Mouse (Mus musculus) neural tube, embryonic 12.5 days (tissue): ENCODE data around the gene Gm10378. TPM values are rescaled to one million over a fixed set of nuclear protein-coding genes. Genes with fewer than 3 reads are reported as not detected.
"Not testable (repeated sequence)": the region's sequence is repeated elsewhere in the genome, so short reads cannot be mapped to it uniquely, and the experiment has no call there.

Source experiments
- ATAC-seq: fragments of 200-750 bp; cut with Nextera tagmentation; 2 replicates; pipeline ENCODE4 v1.8.0; 2017; ENCODE audit warnings: low read depth, mild to moderate bottlenecking, moderate TSS enrichment, moderate library complexity; ENCODE audit not compliant: low FRiP score
- H3K27ac ChIP-seq: fragments of 300-500 bp; sonication (generic); 2 replicates; pipeline ENCODE4 v1.5.1; 2016
- H3K27me3 ChIP-seq: fragments of 300-500 bp; sonication (generic); replicated peaks from 2 replicates; pipeline ENCODE4 v1.6.1; 2016; ENCODE audit warnings: mild to moderate bottlenecking
- H3K36me3 ChIP-seq: fragments of 300-500 bp; sonication (generic); 2 replicates; pipeline ENCODE4 v1.6.1; 2016; ENCODE audit warnings: mild to moderate bottlenecking
- H3K4me1 ChIP-seq: fragments of 300-500 bp; sonication (generic); 2 replicates; pipeline ENCODE4 v1.6.1; 2016
- H3K4me2 ChIP-seq: fragments of 300-500 bp; sonication (generic); replicated peaks from 2 replicates; pipeline ENCODE4 v1.6.1; 2016; ENCODE audit warnings: mild to moderate bottlenecking
- H3K4me3 ChIP-seq: fragments of 300-500 bp; sonication (generic); 2 replicates; pipeline ENCODE4 v1.5.1; 2016
- H3K9ac ChIP-seq: fragments of 300-500 bp; sonication (generic); 2 replicates; pipeline ENCODE4 v1.6.1; 2016; ENCODE audit warnings: mild to moderate bottlenecking
- H3K9me3 ChIP-seq: fragments of 300-500 bp; sonication (generic); 2 replicates; pipeline ENCODE4 v1.6.1; 2016; ENCODE audit warnings: mild to moderate bottlenecking
- WGBS: fragments of 180-500 bp; shearing (Covaris S2); methylation state at CpG from one replicate; pipeline ENCODE4 v1.1.7; 2016; 5-methylcytosine and 5-hydroxymethylcytosine counted together
- microRNA-seq: library from miRNA; unstranded; fragments of <30 nt; microRNA quantifications from one replicate; pipeline ENCODE4, GENCODE M21; 2017
- polyA plus RNA-seq: library from polyadenylated mRNA; unstranded; fragments of >200 nt; fragmentation: Nextera tagmentation; extraction: Ambion mirVana; gene quantifications from 2 replicates; pipeline ENCODE4 v1.2.1, GENCODE M21; 2016

Gene Gm10378
- polyA plus RNA-seq, result not detected in 2 replicates

DNA sequence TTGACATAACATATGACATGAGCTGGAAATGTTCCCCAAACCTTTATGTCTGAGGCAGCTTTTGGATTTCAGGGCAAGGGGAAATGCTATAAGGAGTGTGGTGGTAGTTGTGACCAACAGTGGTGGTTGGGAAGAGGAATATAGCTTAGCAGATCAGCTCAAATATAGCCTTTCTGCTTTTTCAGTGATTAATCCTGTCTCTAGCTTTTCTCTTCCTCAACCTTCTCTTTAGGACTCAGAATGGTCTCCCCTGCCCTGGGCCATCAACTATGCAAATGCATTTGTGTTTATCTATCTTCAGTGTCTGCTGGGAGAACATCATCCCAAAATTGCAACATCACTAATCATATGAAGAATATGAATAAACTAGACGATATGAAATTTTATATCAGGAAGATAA is at the start of gene Gm10378:
Gm10378 (plus strand) TSS at position 301 of the 400 bp plus-strand sequence.
- H3K27me3 ChIP-seq, H3K36me3 ChIP-seq, H3K4me3 ChIP-seq, H3K9ac ChIP-seq, H3K4me2 ChIP-seq, ATAC-seq, H3K9me3 ChIP-seq, H3K27ac ChIP-seq, H3K4me1 ChIP-seq: not testable (repeated sequence)
- WGBS, result no CpG with 5 or more reads among the region's 1 CpGs

DNA sequence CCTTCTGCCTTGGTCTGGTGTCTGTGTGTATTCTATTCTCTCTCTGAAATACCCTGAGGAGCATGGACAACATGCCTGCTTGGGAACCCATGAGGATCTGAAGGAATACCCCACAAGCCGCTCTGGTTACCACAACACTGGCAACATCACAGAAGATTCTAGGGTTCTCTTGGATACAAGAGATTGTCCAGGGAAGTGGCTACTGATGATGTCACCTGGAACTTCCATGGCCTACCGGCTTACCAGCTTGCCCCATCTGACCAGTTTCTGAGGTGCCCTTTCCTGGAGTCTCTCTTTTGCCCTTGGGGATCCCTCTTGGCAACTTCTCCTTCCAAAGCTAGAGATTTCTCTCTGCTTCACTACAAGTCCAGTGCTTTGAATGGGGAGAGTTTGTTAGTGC is 13.9 kb upstream of the Gm10378 start, which contains the start of gene Gm3633:
Gm3633 (minus strand) TSS at position 101 of the 400 bp plus-strand sequence.
- not testable (repeated sequence) for H3K9me3 ChIP-seq, ATAC-seq, H3K36me3 ChIP-seq, H3K4me2 ChIP-seq, H3K4me1 ChIP-seq, H3K27me3 ChIP-seq, H3K9ac ChIP-seq, H3K4me3 ChIP-seq, H3K27ac ChIP-seq
- 89% methylated on average over 1 of the region's 2 CpGs for WGBS

Small RNA genes within 50 kb of the gene (microRNA-seq; reads per million reads assigned to microRNA genes)
- gene Gm23620 (not detected), gene Gm25228 (not detected)

Other genes with a start within 250 kb of the Gm10378 start
- not detected in 2 replicates for gene Gm8005, start 216.3 kb upstream of the Gm10378 start, polyA plus RNA-seq
- gene Gm8011, start 192.1 kb upstream of the Gm10378 start, polyA plus RNA-seq, result not detected in 2 replicates
- not detected in 2 replicates for gene Gm8020, start 153.6 kb upstream of the Gm10378 start, polyA plus RNA-seq
- gene Gm8024, start 131.7 kb upstream of the Gm10378 start, polyA plus RNA-seq, result not detected in 2 replicates
- gene Gm17124, start 56.1 kb upstream of the Gm10378 start, polyA plus RNA-seq, result not detected in 2 replicates
- gene Gm3633, start 14.0 kb upstream of the Gm10378 start, polyA plus RNA-seq, result not detected in 2 replicates
- not detected in 2 replicates for gene Gm3015, start 112.9 kb downstream of the Gm10378 start, polyA plus RNA-seq
- gene Gm10377, start 142.0 kb downstream of the Gm10378 start, polyA plus RNA-seq, result not detected in 2 replicates
- not detected in 2 replicates for gene Gm21977, start 197.5 kb downstream of the Gm10378 start, polyA plus RNA-seq